Mouse (Mus musculus): ENCODE data around the gene Elmod2. TPM values are rescaled to one million over a fixed set of nuclear protein-coding genes. Genes with fewer than 3 reads are reported as not detected.
A peak's percentile ranks its signal among the peaks of the same experiment; 100 is the strongest.
"Not testable (repeated sequence)": the region's sequence is repeated elsewhere in the genome, so short reads cannot be mapped to it uniquely, and the experiment has no call there.

Gene Elmod2
- polyA plus RNA-seq, 1 experiment from 2014 or later, result 26.2 TPM

- no peak overlapping the region for H3K4me3 ChIP-seq (ENCODE audit: low read depth, low read length)
- no peak for DNase-seq (ENCODE audit: low spot score)
- H3K4me1 ChIP-seq (ENCODE audit: control insufficient read depth, insufficient read depth, low read length), result no peaks in the 10 kb centered on the region
- no peak overlapping the region for H3K4me2 ChIP-seq (ENCODE audit: low read depth, severe bottlenecking)
- H3K27ac ChIP-seq (replicated peaks; ENCODE audit: low read depth, low read length), result no peak overlapping the region
- H3K9ac ChIP-seq (ENCODE audit: low read length), result no peak overlapping the region
- peak; percentile 35; the same call in 1 of the 2 replicates for ATAC-seq (ENCODE audit: insufficient number of reproducible peaks, low FRiP score, low TSS enrichment, low read depth)
- no peaks in the 10 kb centered on the region for H3K9me3 ChIP-seq (ENCODE audit: control insufficient read depth, low read length)
- no peaks in the 10 kb centered on the region for H3K36me3 ChIP-seq (ENCODE audit: control insufficient read depth, insufficient read depth, low read length)
- H3K27me3 ChIP-seq (ENCODE audit: control insufficient read depth, insufficient read depth, low read length), result no peaks in the 10 kb centered on the region
- WGBS, result 91% methylated on average over 3 of the region's 3 CpGs
Measured at GRCm38 (mm10) chr8:83342076-83342475, 9.8 kb upstream of the Elmod2 start.

GRCm38 (mm10) chr8:83332864-83333263, 578 bp upstream of the Elmod2 start:
- Histone ChIP-seq H3K4me3 (ENCODE audit: low read depth, low read length) (peak overlapping the region; percentile 86), H3K4me2 (ENCODE audit: low read depth, severe bottlenecking) (peak overlapping the region; percentile 83), H3K4me1 (ENCODE audit: control insufficient read depth, insufficient read depth, low read length) (no peaks in the 10 kb centered on the region), H3K9ac (ENCODE audit: low read length) (no peak overlapping the region), H3K36me3 (ENCODE audit: control insufficient read depth, insufficient read depth, low read length) (peaks cover 3% of the 10 kb centered on the region; the same call in 1 of the 2 replicates), H3K9me3 (ENCODE audit: control insufficient read depth, low read length) (no peaks in the 10 kb centered on the region), H3K27ac (replicated peaks; ENCODE audit: low read depth, low read length) (no peak overlapping the region), H3K27me3 (ENCODE audit: control insufficient read depth, insufficient read depth, low read length) (no peaks in the 10 kb centered on the region)
- WGBS, result 7% methylated on average over 7 of the region's 7 CpGs
- ATAC-seq (ENCODE audit: insufficient number of reproducible peaks, low FRiP score, low TSS enrichment, low read depth), result no peak
- DNase-seq (ENCODE audit: low spot score), result no peak

GRCm38 (mm10) chr8:83331567-83331898, 753 bp downstream of the Elmod2 start:
- no peak overlapping the region for H3K27ac ChIP-seq (replicated peaks; ENCODE audit: low read depth, low read length)
- WGBS, result 13% methylated on average over 7 of the region's 7 CpGs

GRCm38 (mm10) chr8:83327889-83328288, 4.4 kb downstream of the Elmod2 start:
- peaks cover 8% of the 10 kb centered on the region; the same call in 1 of the 2 replicates for H3K36me3 ChIP-seq (ENCODE audit: control insufficient read depth, insufficient read depth, low read length)
- no peak for ATAC-seq (ENCODE audit: insufficient number of reproducible peaks, low FRiP score, low TSS enrichment, low read depth)
- no peaks in the 10 kb centered on the region for H3K9me3 ChIP-seq (ENCODE audit: control insufficient read depth, low read length)
- no peak overlapping the region for H3K4me2 ChIP-seq (ENCODE audit: low read depth, severe bottlenecking)
- H3K4me1 ChIP-seq (ENCODE audit: control insufficient read depth, insufficient read depth, low read length), result no peaks in the 10 kb centered on the region
- H3K27me3 ChIP-seq (ENCODE audit: control insufficient read depth, insufficient read depth, low read length), result no peaks in the 10 kb centered on the region
- H3K4me3 ChIP-seq (ENCODE audit: low read depth, low read length), result no peak overlapping the region
- no peak overlapping the region for H3K9ac ChIP-seq (ENCODE audit: low read length)
- no peak overlapping the region for H3K27ac ChIP-seq (replicated peaks; ENCODE audit: low read depth, low read length)
- WGBS, result 92% methylated on average over 5 of the region's 5 CpGs
- no peak for DNase-seq (ENCODE audit: low spot score)

More at GRCm38 (mm10) chr8:83331567-83331898, 753 bp downstream of the Elmod2 start:
- Histone ChIP-seq H3K4me3 (ENCODE audit: low read depth, low read length) (peak overlapping the region; percentile 86), H3K9me3 (ENCODE audit: control insufficient read depth, low read length) (no peaks in the 10 kb centered on the region), H3K4me2 (ENCODE audit: low read depth, severe bottlenecking) (peak overlapping the region; percentile 83), H3K27me3 (ENCODE audit: control insufficient read depth, insufficient read depth, low read length) (no peaks in the 10 kb centered on the region), H3K4me1 (ENCODE audit: control insufficient read depth, insufficient read depth, low read length) (no peaks in the 10 kb centered on the region), H3K36me3 (ENCODE audit: control insufficient read depth, insufficient read depth, low read length) (peaks cover 8% of the 10 kb centered on the region; the same call in 1 of the 2 replicates), H3K9ac (ENCODE audit: low read length) (peak overlapping the region; percentile 77)
- no peak for ATAC-seq (ENCODE audit: insufficient number of reproducible peaks, low FRiP score, low TSS enrichment, low read depth)
- DNase-seq (ENCODE audit: low spot score), result peak; percentile 40

GRCm38 (mm10) chr8:83323056-83323455, 9.2 kb downstream of the Elmod2 start:
- H3K36me3 ChIP-seq (ENCODE audit: control insufficient read depth, insufficient read depth, low read length), result peaks cover 5% of the 10 kb centered on the region; the same call in 1 of the 2 replicates
- no peak overlapping the region for H3K9ac ChIP-seq (ENCODE audit: low read length)

GRCm38 (mm10) chr8:83322374-83322773, 9.9 kb downstream of the Elmod2 start:
- DNase-seq (ENCODE audit: low spot score), result no peak
- Histone ChIP-seq H3K27ac (replicated peaks; ENCODE audit: low read depth, low read length) (no peak overlapping the region), H3K27me3 (ENCODE audit: control insufficient read depth, insufficient read depth, low read length) (no peaks in the 10 kb centered on the region), H3K4me2 (ENCODE audit: low read depth, severe bottlenecking) (no peak overlapping the region), H3K36me3 (ENCODE audit: control insufficient read depth, insufficient read depth, low read length) (peaks cover 2% of the 10 kb centered on the region; the same call in 1 of the 2 replicates), H3K9ac (ENCODE audit: low read length) (no peak overlapping the region), H3K4me3 (ENCODE audit: low read depth, low read length) (no peak overlapping the region), H3K9me3 (ENCODE audit: control insufficient read depth, low read length) (no peaks in the 10 kb centered on the region), H3K4me1 (ENCODE audit: control insufficient read depth, insufficient read depth, low read length) (no peaks in the 10 kb centered on the region)
- 89% methylated on average over 6 of the region's 6 CpGs for WGBS
- no peak for ATAC-seq (ENCODE audit: insufficient number of reproducible peaks, low FRiP score, low TSS enrichment, low read depth)

More at GRCm38 (mm10) chr8:83323056-83323455, 9.2 kb downstream of the Elmod2 start:
- Histone ChIP-seq H3K27ac (replicated peaks; ENCODE audit: low read depth, low read length) (no peak overlapping the region), H3K9me3 (ENCODE audit: control insufficient read depth, low read length) (no peaks in the 10 kb centered on the region), H3K4me1 (ENCODE audit: control insufficient read depth, insufficient read depth, low read length) (no peaks in the 10 kb centered on the region), H3K4me2 (ENCODE audit: low read depth, severe bottlenecking) (no peak overlapping the region), H3K27me3 (ENCODE audit: control insufficient read depth, insufficient read depth, low read length) (no peaks in the 10 kb centered on the region), H3K4me3 (ENCODE audit: low read depth, low read length) (no peak overlapping the region)
- ATAC-seq (ENCODE audit: insufficient number of reproducible peaks, low FRiP score, low TSS enrichment, low read depth), result no peak
- 75% methylated on average over 2 of the region's 2 CpGs for WGBS
- no peak for DNase-seq (ENCODE audit: low spot score)

GRCm38 (mm10) chr8:83320543-83320942, 11.7 kb downstream of the Elmod2 start:
- Histone ChIP-seq H3K4me2 (ENCODE audit: low read depth, severe bottlenecking) (no peak overlapping the region), H3K36me3 (ENCODE audit: control insufficient read depth, insufficient read depth, low read length) (no peaks in the 10 kb centered on the region; the same call in 1 of the 2 replicates), H3K9ac (ENCODE audit: low read length) (no peak overlapping the region), H3K27ac (replicated peaks; ENCODE audit: low read depth, low read length) (no peak overlapping the region), H3K4me3 (ENCODE audit: low read depth, low read length) (no peak overlapping the region), H3K27me3 (ENCODE audit: control insufficient read depth, insufficient read depth, low read length) (no peaks in the 10 kb centered on the region), H3K9me3 (ENCODE audit: control insufficient read depth, low read length) (no peaks in the 10 kb centered on the region), H3K4me1 (ENCODE audit: control insufficient read depth, insufficient read depth, low read length) (no peaks in the 10 kb centered on the region)
- ATAC-seq (ENCODE audit: insufficient number of reproducible peaks, low FRiP score, low TSS enrichment, low read depth), result no peak
- 42% methylated on average over 3 of the region's 3 CpGs for WGBS
- no peak for DNase-seq (ENCODE audit: low spot score)

GRCm38 (mm10) chr8:83315691-83316090, 16.6 kb downstream of the Elmod2 start:
- H3K36me3 ChIP-seq (ENCODE audit: control insufficient read depth, insufficient read depth, low read length), result no peaks in the 10 kb centered on the region; the same call in 1 of the 2 replicates
- no peak for ATAC-seq (ENCODE audit: insufficient number of reproducible peaks, low FRiP score, low TSS enrichment, low read depth)
- no peak overlapping the region for H3K27ac ChIP-seq (replicated peaks; ENCODE audit: low read depth, low read length)
- no peak overlapping the region for H3K9ac ChIP-seq (ENCODE audit: low read length)
- DNase-seq (ENCODE audit: low spot score), result no peak
- H3K9me3 ChIP-seq (ENCODE audit: control insufficient read depth, low read length), result no peaks in the 10 kb centered on the region
- H3K4me3 ChIP-seq (ENCODE audit: low read depth, low read length), result no peak overlapping the region
- no peaks in the 10 kb centered on the region for H3K4me1 ChIP-seq (ENCODE audit: control insufficient read depth, insufficient read depth, low read length)
- no peak overlapping the region for H3K4me2 ChIP-seq (ENCODE audit: low read depth, severe bottlenecking)
- H3K27me3 ChIP-seq (ENCODE audit: control insufficient read depth, insufficient read depth, low read length), result no peaks in the 10 kb centered on the region
- WGBS, result 85% methylated on average over 2 of the region's 2 CpGs

GRCm38 (mm10) chr8:83315084-83315483, 17.2 kb downstream of the Elmod2 start:
- H3K36me3 ChIP-seq (ENCODE audit: control insufficient read depth, insufficient read depth, low read length); H3K4me1 ChIP-seq (ENCODE audit: control insufficient read depth, insufficient read depth, low read length); H3K4me2 ChIP-seq (ENCODE audit: low read depth, severe bottlenecking); H3K9me3 ChIP-seq (ENCODE audit: control insufficient read depth, low read length); H3K27me3 ChIP-seq (ENCODE audit: control insufficient read depth, insufficient read depth, low read length); ATAC-seq (ENCODE audit: insufficient number of reproducible peaks, low FRiP score, low TSS enrichment, low read depth); H3K9ac ChIP-seq (ENCODE audit: low read length); DNase-seq (ENCODE audit: low spot score); H3K4me3 ChIP-seq (ENCODE audit: low read depth, low read length); H3K27ac ChIP-seq (replicated peaks; ENCODE audit: low read depth, low read length): not testable (repeated sequence)
- 80% methylated on average over 4 of the region's 4 CpGs for WGBS
